Mouse (Mus musculus) CD4-positive, CD25-positive, alpha-beta regulatory T cell, adult 9 weeks (primary cell): ENCODE measurements around the gene Taar8a. TPM values are rescaled to one million over a fixed set of nuclear protein-coding genes. Genes with fewer than 3 reads are reported as not detected.

Source experiments
- polyA plus RNA-seq: library from polyadenylated mRNA; unstranded; fragments of 100-300 nt; shearing (Covaris generic); gene quantifications from one replicate; pipeline ENCODE4 v1.2.1, GENCODE M21; 2017

Taar8a gene
- not detected for polyA plus RNA-seq

GRCm38 (mm10) chr10:24076200-24076599, at the start of gene Taar8a:
Gene Taar8a (plus strand): TSS chr10:24076500.

GRCm38 (mm10) chr10:24026922-24027321, 49.4 kb upstream of the Taar8a start, which contains the start of gene Taar7d:
Gene Taar7d (plus strand): TSS chr10:24027222.

DNA sequence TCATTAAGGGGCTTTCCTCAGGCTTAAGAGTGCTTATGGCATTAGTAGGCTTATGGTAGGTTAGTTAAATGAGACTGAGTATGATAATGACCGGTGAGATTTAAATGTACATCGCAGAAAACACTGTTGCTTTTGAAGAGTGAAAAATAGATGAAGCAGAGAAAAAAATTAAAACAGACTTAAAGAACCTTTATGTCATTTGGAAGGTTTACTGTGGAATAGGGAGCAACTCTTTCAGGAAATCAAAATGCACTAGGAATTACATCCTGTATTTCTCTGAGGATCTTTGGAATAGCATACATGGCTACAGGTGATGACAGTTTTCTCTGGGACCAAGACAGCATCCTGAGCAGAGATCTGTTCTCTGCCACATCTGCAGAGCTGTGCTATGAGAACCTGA, 39.0 kb upstream of the Taar8a start, which contains the start of gene Taar7e:
TSS of gene Taar7e (plus strand) at position 301 of the 400 bp plus-strand sequence.

DNA sequence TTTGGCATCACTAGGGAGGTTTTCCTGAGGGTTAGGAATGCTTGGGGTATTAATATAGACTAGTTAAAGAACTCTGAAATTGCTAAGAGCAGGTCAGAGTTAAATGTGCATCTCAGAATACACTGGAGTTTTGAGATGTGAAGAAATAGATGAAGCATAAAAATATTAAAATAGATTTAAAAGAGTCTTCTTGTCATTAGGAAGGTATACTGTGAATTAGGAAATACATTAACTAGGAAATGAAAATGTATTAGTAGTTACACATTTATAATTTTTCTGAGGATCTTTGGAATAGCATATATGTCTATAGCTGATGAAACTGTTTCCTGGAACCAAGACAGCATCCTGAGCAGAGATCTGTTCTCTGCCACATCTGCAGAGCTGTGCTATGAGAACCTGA, 27.1 kb upstream of the Taar8a start, which contains the start of gene Taar7f:
TSS of gene Taar7f (plus strand) at position 301 of the 400 bp plus-strand sequence.

DNA sequence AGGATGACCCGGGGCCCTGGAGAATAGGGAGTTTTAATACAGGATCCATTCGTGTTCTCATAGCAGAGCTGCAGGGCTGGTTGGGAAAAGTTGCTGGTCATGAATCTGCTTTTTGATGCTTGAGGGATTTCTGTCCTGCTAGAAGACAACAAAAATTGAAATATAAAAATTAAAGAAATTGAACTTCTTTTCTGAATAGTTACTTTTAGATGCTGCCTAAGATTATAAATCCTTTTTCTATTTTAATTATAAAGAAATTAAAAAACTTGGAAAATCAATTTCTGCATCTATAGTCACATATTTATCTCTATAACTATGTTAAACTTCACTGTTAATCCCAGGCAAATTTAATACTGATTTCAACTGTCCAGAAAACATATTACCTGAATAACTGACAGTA, 15.9 kb downstream of the Taar8a start, which contains the start of gene Taar8b:
TSS of gene Taar8b (minus strand) at position 101 of the 400 bp plus-strand sequence.

DNA sequence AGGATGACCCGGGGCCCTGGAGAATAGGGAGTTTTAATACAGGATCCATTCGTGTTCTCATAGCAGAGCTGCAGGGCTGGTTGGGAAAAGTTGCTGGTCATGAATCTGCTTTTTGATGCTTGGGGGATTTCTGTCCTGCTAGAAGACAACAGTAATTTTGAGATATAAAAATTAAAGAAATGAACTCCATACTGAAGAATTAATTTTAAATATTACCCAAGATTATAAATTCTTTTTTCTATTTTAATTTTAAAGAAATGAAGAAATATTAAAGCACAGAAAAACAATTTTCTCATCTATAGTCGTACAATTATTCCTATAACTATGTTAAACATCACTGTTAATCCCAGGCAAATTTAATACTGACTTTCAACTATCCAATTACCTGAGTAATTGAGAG, 25.5 kb downstream of the Taar8a start, which contains the start of gene Taar8c:
TSS of gene Taar8c (minus strand) at position 101 of the 400 bp plus-strand sequence.

GRCm38 (mm10) chr10:24109434-24109833, 33.1 kb downstream of the Taar8a start, which contains the start of gene Taar9:
Gene Taar9 (minus strand): TSS chr10:24109534.

Other genes with a start within 250 kb of the Taar8a start
- gene Vnn3, start 225.0 kb upstream of the Taar8a start, polyA plus RNA-seq: 0.15 TPM
- gene Vnn1, start 181.8 kb upstream of the Taar8a start, polyA plus RNA-seq: not detected
- 0.25 TPM for gene Taar1, start 156.1 kb upstream of the Taar8a start, polyA plus RNA-seq
- gene Taar2, start 137.9 kb upstream of the Taar8a start, polyA plus RNA-seq: not detected
- gene Taar3, start 126.9 kb upstream of the Taar8a start, polyA plus RNA-seq: not detected
- not detected for gene Taar4, start 116.0 kb upstream of the Taar8a start, polyA plus RNA-seq
- gene Taar5, start 105.8 kb upstream of the Taar8a start, polyA plus RNA-seq: not detected
- gene Taar6, start 90.9 kb upstream of the Taar8a start, polyA plus RNA-seq: not detected
- not detected for gene Taar7a, start 83.0 kb upstream of the Taar8a start, polyA plus RNA-seq
- gene Taar7b, start 76.6 kb upstream of the Taar8a start, polyA plus RNA-seq: not detected
- not detected for gene Taar7d, start 49.3 kb upstream of the Taar8a start, polyA plus RNA-seq
- gene Taar7e, start 38.9 kb upstream of the Taar8a start, polyA plus RNA-seq: not detected
- gene Taar7f, start 27.0 kb upstream of the Taar8a start, polyA plus RNA-seq: not detected
- not detected for gene Taar8b, start 15.8 kb downstream of the Taar8a start, polyA plus RNA-seq
- not detected for gene Taar8c, start 25.4 kb downstream of the Taar8a start, polyA plus RNA-seq
- gene Taar9, start 33.0 kb downstream of the Taar8a start, polyA plus RNA-seq: not detected
- gene Stx7, start 72.8 kb downstream of the Taar8a start, polyA plus RNA-seq: 47.3 TPM
- not detected for gene Moxd1, start 147.0 kb downstream of the Taar8a start, polyA plus RNA-seq